Mouse (Mus musculus) midbrain, embryonic 11.5 days (tissue): ENCODE data around the gene Dscam. TPM values are rescaled to one million over a fixed set of nuclear protein-coding genes. Genes with fewer than 3 reads are reported as not detected.

Experiments
- ATAC-seq: fragments of 200-750 bp; cut with Nextera tagmentation; 2 replicates; pipeline ENCODE4 v1.8.0; 2017; ENCODE audit warnings: moderate TSS enrichment, moderate library complexity; ENCODE audit not compliant: low FRiP score
- DNase-seq: peaks from one replicate; pipeline ENCODE4 v3.0.0; 2015; ENCODE audit warnings: low spot score; ENCODE audit errors: missing footprints
- H3K27ac ChIP-seq: fragments of 300-500 bp; sonication (generic); 2 replicates; pipeline ENCODE4 v1.5.1; 2014; ENCODE audit warnings: low read depth, low read length
- H3K27me3 ChIP-seq: fragments of 300-500 bp; sonication (generic); 2 replicates; pipeline ENCODE4 v1.6.1; 2014; ENCODE audit warnings: mild to moderate bottlenecking, low read length, moderate library complexity, mixed read lengths; ENCODE audit not compliant: control insufficient read depth, insufficient read depth
- H3K36me3 ChIP-seq: fragments of 300-500 bp; sonication (generic); 2 replicates; pipeline ENCODE4 v1.6.1; 2014; ENCODE audit warnings: mild to moderate bottlenecking, low read length, moderate library complexity, mixed read lengths; ENCODE audit not compliant: control insufficient read depth, insufficient read depth
- H3K4me1 ChIP-seq: fragments of 300-500 bp; sonication (generic); 2 replicates; pipeline ENCODE4 v1.6.1; 2014; ENCODE audit warnings: low read length; ENCODE audit not compliant: control insufficient read depth, insufficient read depth
- H3K4me2 ChIP-seq: fragments of 300-500 bp; sonication (generic); 2 replicates; pipeline ENCODE4 v1.6.1; 2014; ENCODE audit warnings: mild to moderate bottlenecking, moderate library complexity
- H3K4me3 ChIP-seq: fragments of 300-500 bp; sonication (generic); 2 replicates; pipeline ENCODE4 v1.5.1; 2014; ENCODE audit warnings: low read depth, low read length
- H3K9ac ChIP-seq: fragments of 300-500 bp; sonication (generic); 2 replicates; pipeline ENCODE4 v1.6.1; 2014; ENCODE audit warnings: low read length
- H3K9me3 ChIP-seq: fragments of 300-500 bp; sonication (generic); 2 replicates; pipeline ENCODE4 v1.6.1; 2016; ENCODE audit warnings: low read length; ENCODE audit not compliant: control insufficient read depth
- WGBS: fragments of 180-500 bp; shearing (Covaris S2); extraction: QIAGEN DNeasy Blood & Tissue Kit; methylation state at CpG from one replicate; pipeline ENCODE4 v1.1.7; 2014; 5-methylcytosine and 5-hydroxymethylcytosine counted together
- polyA plus RNA-seq: library from polyadenylated mRNA; unstranded; fragments of >200 nt; fragmentation: Nextera tagmentation; extraction: Ambion mirVana; gene quantifications from 2 replicates; pipeline ENCODE4 v1.2.1, GENCODE M21; 2014

Dscam gene
- polyA plus RNA-seq, 1 experiment from 2014 or later: 2.9 TPM

- H3K27me3 ChIP-seq: no peaks in the 10 kb centered on the region
- no peak overlapping the region for H3K27ac ChIP-seq
- no peak overlapping the region for H3K9ac ChIP-seq
- WGBS: 65% methylated on average over 2 of the region's 2 CpGs
- no peak overlapping the region for H3K4me3 ChIP-seq
- no peak overlapping the region for H3K4me2 ChIP-seq
- ATAC-seq (no peak), DNase-seq (no peak)
- H3K36me3 ChIP-seq: no peaks in the 10 kb centered on the region
- H3K4me1 ChIP-seq: peaks cover 6% of the 10 kb centered on the region
- no peaks in the 10 kb centered on the region for H3K9me3 ChIP-seq
These were observed 201.6 kb downstream of the Dscam start for GRCm38 (mm10) chr16:96968885-96969480.

- no peak for ATAC-seq
- 89% methylated on average over 3 of the region's 3 CpGs for WGBS
These were observed 210.9 kb downstream of the Dscam start for GRCm38 (mm10) chr16:96959695-96960094.

GRCm38 (mm10) chr16:96945468-96946302 is 224.9 kb downstream of the Dscam start:
- 37% methylated on average over 11 of the region's 11 CpGs for WGBS
- no peaks in the 10 kb centered on the region for H3K36me3 ChIP-seq
- no peaks in the 10 kb centered on the region for H3K9me3 ChIP-seq
- no peak overlapping the region for H3K4me2 ChIP-seq
- no peak overlapping the region for H3K9ac ChIP-seq
- DNase-seq: peak; percentile 86
- H3K27me3 ChIP-seq: no peaks in the 10 kb centered on the region
- H3K4me3 ChIP-seq: no peak overlapping the region
- ATAC-seq: peak; percentile 65
- H3K27ac ChIP-seq: no peak overlapping the region
- peaks cover 14% of the 10 kb centered on the region for H3K4me1 ChIP-seq

More at GRCm38 (mm10) chr16:96959695-96960094, 210.9 kb downstream of the Dscam start:
- H3K9me3 ChIP-seq: no peaks in the 10 kb centered on the region
- H3K4me2 ChIP-seq: no peak overlapping the region
- no peak overlapping the region for H3K4me3 ChIP-seq
- H3K9ac ChIP-seq: no peak overlapping the region
- DNase-seq: no peak
- H3K27me3 ChIP-seq: no peaks in the 10 kb centered on the region
- H3K36me3 ChIP-seq: no peaks in the 10 kb centered on the region
- no peaks in the 10 kb centered on the region for H3K4me1 ChIP-seq
- H3K27ac ChIP-seq: no peak overlapping the region

- Histone ChIP-seq H3K4me2 (no peak overlapping the region), H3K4me1 (peaks cover 14% of the 10 kb centered on the region), H3K9ac (no peak overlapping the region), H3K36me3 (no peaks in the 10 kb centered on the region), H3K9me3 (no peaks in the 10 kb centered on the region), H3K27me3 (no peaks in the 10 kb centered on the region), H3K4me3 (no peak overlapping the region), H3K27ac (no peak overlapping the region)
- no peak for DNase-seq
- no peak for ATAC-seq
- WGBS: 89% methylated on average over 2 of the region's 2 CpGs
These were observed 226.9 kb downstream of the Dscam start for GRCm38 (mm10) chr16:96943648-96944047.

- H3K36me3 ChIP-seq: no peaks in the 10 kb centered on the region
- no peak overlapping the region for H3K27ac ChIP-seq
- H3K27me3 ChIP-seq: no peaks in the 10 kb centered on the region
- no peak overlapping the region for H3K4me3 ChIP-seq
- no peaks in the 10 kb centered on the region for H3K4me1 ChIP-seq
- 91% methylated on average over 2 of the region's 2 CpGs for WGBS
- no peak overlapping the region for H3K4me2 ChIP-seq
- H3K9me3 ChIP-seq: no peaks in the 10 kb centered on the region
- DNase-seq (no peak), ATAC-seq (no peak)
- H3K9ac ChIP-seq: no peak overlapping the region
These were observed 235.8 kb downstream of the Dscam start for GRCm38 (mm10) chr16:96934795-96935194.

- DNase-seq: no peak
- Histone ChIP-seq H3K9ac (no peak overlapping the region), H3K4me2 (no peak overlapping the region), H3K27me3 (no peaks in the 10 kb centered on the region), H3K4me1 (no peaks in the 10 kb centered on the region), H3K36me3 (no peaks in the 10 kb centered on the region), H3K27ac (no peak overlapping the region), H3K9me3 (no peaks in the 10 kb centered on the region), H3K4me3 (no peak overlapping the region)
- 90% methylated on average over 6 of the region's 6 CpGs for WGBS
- no peak for ATAC-seq
These were observed 238.3 kb downstream of the Dscam start for GRCm38 (mm10) chr16:96932211-96932610.

GRCm38 (mm10) chr16:96931771-96932170 is 238.8 kb downstream of the Dscam start:
- no peak overlapping the region for H3K4me3 ChIP-seq
- no peaks in the 10 kb centered on the region for H3K4me1 ChIP-seq
- H3K9me3 ChIP-seq: no peaks in the 10 kb centered on the region
- H3K36me3 ChIP-seq: no peaks in the 10 kb centered on the region
- WGBS: 82% methylated on average over 2 of the region's 2 CpGs
- no peak for ATAC-seq
- no peak overlapping the region for H3K9ac ChIP-seq
- no peaks in the 10 kb centered on the region for H3K27me3 ChIP-seq
- no peak for DNase-seq
- H3K4me2 ChIP-seq: no peak overlapping the region
- no peak overlapping the region for H3K27ac ChIP-seq

GRCm38 (mm10) chr16:96928011-96928410 is 242.5 kb downstream of the Dscam start:
- no peak overlapping the region for H3K4me3 ChIP-seq
- H3K4me2 ChIP-seq: no peak overlapping the region
- no peaks in the 10 kb centered on the region for H3K9me3 ChIP-seq
- WGBS: 97% methylated on average over 1 of the region's 1 CpGs
- no peaks in the 10 kb centered on the region for H3K4me1 ChIP-seq
- ATAC-seq: no peak
- no peak overlapping the region for H3K27ac ChIP-seq
- no peak for DNase-seq
- H3K27me3 ChIP-seq: no peaks in the 10 kb centered on the region
- no peaks in the 10 kb centered on the region for H3K36me3 ChIP-seq
- no peak overlapping the region for H3K9ac ChIP-seq

GRCm38 (mm10) chr16:96927408-96927807 is 243.1 kb downstream of the Dscam start:
- H3K27me3 ChIP-seq: no peaks in the 10 kb centered on the region
- H3K4me2 ChIP-seq: no peak overlapping the region
- H3K4me3 ChIP-seq: no peak overlapping the region
- H3K27ac ChIP-seq: no peak overlapping the region
- DNase-seq (no peak), ATAC-seq (no peak)
- H3K9ac ChIP-seq: no peak overlapping the region
- H3K9me3 ChIP-seq: no peaks in the 10 kb centered on the region
- H3K4me1 ChIP-seq: no peaks in the 10 kb centered on the region
- no peaks in the 10 kb centered on the region for H3K36me3 ChIP-seq
